In genomic region chr8:124964966-124965365, GRCm38 (mm10) we compare ENCODE assay signal across 23 mouse cellular contexts. TPM values are rescaled to one million over a fixed set of nuclear protein-coding genes. Genes with fewer than 3 reads are reported as not detected.
DNase-seq lines count a peak whose midpoint lies in the region; ATAC-seq and TF ChIP-seq lines count a peak whose summit lies in the region.
"Had no signal": no experiment of that assay in that cellular context is flagged by ENCODE, and none has a peak within 500 bp of the region (broad histone marks: within the 10 kb centered on the region; RNA-seq: fewer than 3 reads in every experiment).

No protein-coding gene starts in this region.

- H3K4me3 ChIP-seq in kidney, embryonic 16.5 days (ENCODE audit: low read length), result no peak overlapping the region
- H3K4me3 ChIP-seq in stomach, postnatal 0 days (ENCODE audit: low read depth, low read length), result no peak overlapping the region
- H3K4me3 ChIP-seq: forebrain, embryonic 10.5 days; forebrain, embryonic 13.5 days; heart, adult 2 months; heart, embryonic 10.5 days; heart, embryonic 13.5 days had no signal

- H3K4me2 ChIP-seq in kidney, embryonic 16.5 days (replicated peaks; ENCODE audit: low read depth, low read length), result no peak overlapping the region
- H3K4me2 ChIP-seq in stomach, postnatal 0 days (replicated peaks; ENCODE audit: low read depth), result no peak overlapping the region
- H3K4me2 ChIP-seq: forebrain, embryonic 13.5 days; heart, embryonic 13.5 days; hindbrain, embryonic 14.5 days had no signal

- no peak for TF ChIP-seq EP300 in stomach, postnatal 0 days (optimal IDR thresholded peaks at IDR 0.05)

- no peaks in the 10 kb centered on the region for H3K9me3 ChIP-seq in kidney, embryonic 16.5 days (ENCODE audit: low read length)
- H3K9me3 ChIP-seq in stomach, postnatal 0 days (ENCODE audit: control insufficient read depth, low read length), result no peaks in the 10 kb centered on the region
- H3K9me3 ChIP-seq: forebrain, embryonic 10.5 days; forebrain, embryonic 13.5 days; heart, embryonic 10.5 days; heart, embryonic 13.5 days had no signal

- no peak overlapping the region for H3K9ac ChIP-seq in kidney, embryonic 16.5 days (replicated peaks; ENCODE audit: low read length)
- no peak overlapping the region for H3K9ac ChIP-seq in stomach, postnatal 0 days (ENCODE audit: low read length)
- H3K9ac ChIP-seq: forebrain, embryonic 13.5 days; heart, embryonic 13.5 days; hindbrain, embryonic 14.5 days had no signal

- WGBS in kidney, embryonic 16.5 days, result 91% methylated on average over 8 of the region's 8 CpGs
- WGBS in stomach, postnatal 0 days, result 83% methylated on average over 8 of the region's 8 CpGs

- H3K27me3 ChIP-seq in kidney, embryonic 16.5 days (ENCODE audit: insufficient read depth, low read length), result no peaks in the 10 kb centered on the region
- no peaks in the 10 kb centered on the region for H3K27me3 ChIP-seq in stomach, postnatal 0 days (ENCODE audit: control insufficient read depth, insufficient read depth, low read length)
- H3K27me3 ChIP-seq: forebrain, embryonic 13.5 days; heart, embryonic 13.5 days had no signal

- no peak for TF ChIP-seq CTCF in stomach, postnatal 0 days (IDR thresholded peaks at IDR 0.05; ENCODE audit: low read depth)

- ATAC-seq in kidney, embryonic 16.5 days (ENCODE audit: low FRiP score, low TSS enrichment), result no peak
- peak; percentile 59 for ATAC-seq in stomach, postnatal 0 days (ENCODE audit: low FRiP score, low TSS enrichment)
- ATAC-seq: CD4-positive, CD25-positive, alpha-beta regulatory T cell, adult 4 months; forebrain, embryonic 13.5 days; forebrain, embryonic 16.5 days had no signal

- peak; percentile 48 for DNase-seq in kidney, adult 18-20 months
- DNase-seq in kidney, postnatal 25 days, result peak; percentile 13 to 61
- DNase-seq in kidney, postnatal 4 days, result no peak
- no peak for DNase-seq in stomach, postnatal 0 days (ENCODE audit: low spot score)
- DNase-seq in layer of hippocampus, postnatal 14 days (ENCODE audit: low spot score in 2 of 2), result no peak
- DNase-seq: adrenal gland, adult 2 months; adrenal gland, postnatal 14 days; cerebellum, adult 18-20 months; cerebellum, adult 9-10 months; cerebellum, postnatal 14 days; gastrocnemius, postnatal 10 days; gastrocnemius, postnatal 36 days; heart, adult 2 months; heart, postnatal 14 days; heart, postnatal 4 days had no signal

- H3K36me3 ChIP-seq in kidney, embryonic 16.5 days (ENCODE audit: insufficient read depth, low read length), result no peaks in the 10 kb centered on the region
- no peaks in the 10 kb centered on the region for H3K36me3 ChIP-seq in stomach, postnatal 0 days (ENCODE audit: control insufficient read depth, insufficient read depth, low read length)
- H3K36me3 ChIP-seq: forebrain, embryonic 10.5 days; heart, embryonic 10.5 days; heart, embryonic 13.5 days had no signal

- H3K27ac ChIP-seq in kidney, embryonic 16.5 days (ENCODE audit: low read length), result no peak overlapping the region
- no peak overlapping the region for H3K27ac ChIP-seq in stomach, postnatal 0 days (replicated peaks)
- H3K27ac ChIP-seq: forebrain, embryonic 10.5 days; forebrain, embryonic 13.5 days; heart, adult 2 months; heart, embryonic 10.5 days; heart, embryonic 13.5 days; hindbrain, embryonic 14.5 days had no signal

- peaks cover 15% of the 10 kb centered on the region for H3K4me1 ChIP-seq in kidney, embryonic 16.5 days (ENCODE audit: insufficient read depth, low read length)
- H3K4me1 ChIP-seq in stomach, postnatal 0 days (replicated peaks; ENCODE audit: control insufficient read depth, insufficient read depth), result peaks cover 2% of the 10 kb centered on the region; the same call in 1 of the 2 replicates

RNA-seq across cellular contexts. Expression of gene Egln1, which starts 15.8 kb away (rescaled TPM):
- 9.0 and 10.3 TPM in 2 replicates for polyA plus RNA-seq in kidney, embryonic 16.5 days (2015; fragmentation: Nextera tagmentation; extraction: Ambion mirVana)
- 7.1 and 7.5 TPM in 2 replicates for polyA plus RNA-seq in stomach, postnatal 0 days (2015; fragmentation: Nextera tagmentation; extraction: Ambion mirVana)
- 10 to 100 TPM; 59.9 to 63.3 TPM for total RNA-seq in layer of hippocampus, postnatal 14 days (2021)

RNA-seq across cellular contexts. Expression of gene Tsnax, which starts 47.8 kb away (rescaled TPM):
- polyA plus RNA-seq in kidney, embryonic 16.5 days (2015; fragmentation: Nextera tagmentation; extraction: Ambion mirVana), result 123 and 129 TPM in 2 replicates
- 62.5 and 66.2 TPM in 2 replicates for polyA plus RNA-seq in stomach, postnatal 0 days (2015; fragmentation: Nextera tagmentation; extraction: Ambion mirVana)
- 100 to 1,000 TPM; 106 to 107 TPM for total RNA-seq in layer of hippocampus, postnatal 14 days (2021)

Comparison
In these comparisons a context has a peak if more than half of its experiments do, and no peak if none do; other contexts are left out.
1. DNase-seq: peak in kidney, adult 18-20 months (single experiment) and kidney, postnatal 25 days (2 of 2); none in kidney, postnatal 4 days (0 of 2), stomach, postnatal 0 days (single experiment) and layer of hippocampus, postnatal 14 days (0 of 2).